Mouse (Mus musculus): Measurements from ENCODE around the gene Znhit2. TPM values are rescaled to one million over a fixed set of nuclear protein-coding genes. Genes with fewer than 3 reads are reported as not detected.

Znhit2 gene
- polyA plus RNA-seq, 1 experiment, result 69.6 TPM

GRCm38 (mm10) chr19:6097847-6098246 lies 36.9 kb downstream of the Znhit2 start:
- Histone ChIP-seq H3K4me3 (ENCODE audit: control insufficient read depth, insufficient read depth, low read length) (no peak overlapping the region), H3K27ac (ENCODE audit: control insufficient read depth, insufficient read depth, low read length) (no peak overlapping the region), H3K36me3 (ENCODE audit: control insufficient read depth, insufficient read depth, low read length) (peaks cover 15% of the 10 kb centered on the region; the same call in 1 of the 2 replicates), H3K27me3 (ENCODE audit: control insufficient read depth, insufficient read depth, low read length) (no peaks in the 10 kb centered on the region), H3K4me1 (replicated peaks; ENCODE audit: control insufficient read depth, insufficient read depth, low read length) (no peaks in the 10 kb centered on the region)
- DNase-seq, result no peak
- 87% methylated on average over 3 of the region's 3 CpGs for WGBS
- TF ChIP-seq CTCF (IDR thresholded peaks at IDR 0.05; ENCODE audit: borderline replicate concordance, control insufficient read depth, extremely low read depth, insufficient read depth, low read length, poor library complexity) (no peak), POLR2A (IDR thresholded peaks at IDR 0.05; ENCODE audit: control insufficient read depth, extremely low read depth, insufficient read depth, low read length, poor library complexity) (no peak)

GRCm38 (mm10) chr19:6101186-6101585 lies 40.2 kb downstream of the Znhit2 start:
- WGBS, result 94% methylated on average over 6 of the region's 6 CpGs
- Histone ChIP-seq H3K36me3 (ENCODE audit: control insufficient read depth, insufficient read depth, low read length) (no peaks in the 10 kb centered on the region), H3K27me3 (ENCODE audit: control insufficient read depth, insufficient read depth, low read length) (no peaks in the 10 kb centered on the region), H3K4me1 (replicated peaks; ENCODE audit: control insufficient read depth, insufficient read depth, low read length) (no peaks in the 10 kb centered on the region), H3K27ac (ENCODE audit: control insufficient read depth, insufficient read depth, low read length) (no peak overlapping the region), H3K4me3 (ENCODE audit: control insufficient read depth, insufficient read depth, low read length) (no peak overlapping the region)
- DNase-seq, result no peak
- TF ChIP-seq POLR2A (IDR thresholded peaks at IDR 0.05; ENCODE audit: control insufficient read depth, extremely low read depth, insufficient read depth, low read length, poor library complexity), result no peak
- no peak for TF ChIP-seq CTCF (IDR thresholded peaks at IDR 0.05; ENCODE audit: borderline replicate concordance, control insufficient read depth, extremely low read depth, insufficient read depth, low read length, poor library complexity)

GRCm38 (mm10) chr19:6102169-6102853 lies 41.3 kb downstream of the Znhit2 start:
- TF ChIP-seq POLR2A (IDR thresholded peaks at IDR 0.05; ENCODE audit: control insufficient read depth, extremely low read depth, insufficient read depth, low read length, poor library complexity) (no peak), CTCF (IDR thresholded peaks at IDR 0.05; ENCODE audit: borderline replicate concordance, control insufficient read depth, extremely low read depth, insufficient read depth, low read length, poor library complexity) (no peak)
- WGBS, result 75% methylated on average over 6 of the region's 6 CpGs
- DNase-seq, result no peak
- Histone ChIP-seq H3K36me3 (ENCODE audit: control insufficient read depth, insufficient read depth, low read length) (no peaks in the 10 kb centered on the region), H3K27ac (ENCODE audit: control insufficient read depth, insufficient read depth, low read length) (no peak overlapping the region), H3K4me3 (ENCODE audit: control insufficient read depth, insufficient read depth, low read length) (no peak overlapping the region), H3K4me1 (replicated peaks; ENCODE audit: control insufficient read depth, insufficient read depth, low read length) (no peaks in the 10 kb centered on the region), H3K27me3 (ENCODE audit: control insufficient read depth, insufficient read depth, low read length) (no peaks in the 10 kb centered on the region)

- 95% methylated on average over 4 of the region's 4 CpGs for WGBS
- H3K4me3 ChIP-seq (ENCODE audit: control insufficient read depth, insufficient read depth, low read length), result no peak overlapping the region
- H3K36me3 ChIP-seq (ENCODE audit: control insufficient read depth, insufficient read depth, low read length), result no peaks in the 10 kb centered on the region
- H3K27me3 ChIP-seq (ENCODE audit: control insufficient read depth, insufficient read depth, low read length), result no peaks in the 10 kb centered on the region
- no peak for TF ChIP-seq POLR2A (IDR thresholded peaks at IDR 0.05; ENCODE audit: control insufficient read depth, extremely low read depth, insufficient read depth, low read length, poor library complexity)
- TF ChIP-seq CTCF (IDR thresholded peaks at IDR 0.05; ENCODE audit: borderline replicate concordance, control insufficient read depth, extremely low read depth, insufficient read depth, low read length, poor library complexity), result no peak
- H3K4me1 ChIP-seq (replicated peaks; ENCODE audit: control insufficient read depth, insufficient read depth, low read length), result no peaks in the 10 kb centered on the region
- no peak overlapping the region for H3K27ac ChIP-seq (ENCODE audit: control insufficient read depth, insufficient read depth, low read length)
- no peak for DNase-seq
These were observed 43.5 kb downstream of the Znhit2 start for GRCm38 (mm10) chr19:6104476-6104875.

- Histone ChIP-seq H3K4me1 (replicated peaks; ENCODE audit: control insufficient read depth, insufficient read depth, low read length) (no peaks in the 10 kb centered on the region), H3K27ac (ENCODE audit: control insufficient read depth, insufficient read depth, low read length) (no peak within 1 kb of the TSS)
These were observed 44.6 kb downstream of the Znhit2 start, which contains the start of gene Naaladl1 for GRCm38 (mm10) chr19:6105586-6105985. Gene Naaladl1 (plus strand): TSS chr19:6105782.

More at GRCm38 (mm10) chr19:6105586-6105985, 44.6 kb downstream of the Znhit2 start, which contains the start of gene Naaladl1:
- no peak for DNase-seq
- 98% methylated on average over 7 of the region's 7 CpGs for WGBS
- TF ChIP-seq CTCF (IDR thresholded peaks at IDR 0.05; ENCODE audit: borderline replicate concordance, control insufficient read depth, extremely low read depth, insufficient read depth, low read length, poor library complexity), result no peak
- no peak for TF ChIP-seq POLR2A (IDR thresholded peaks at IDR 0.05; ENCODE audit: control insufficient read depth, extremely low read depth, insufficient read depth, low read length, poor library complexity)
- no peak within 1 kb of the TSS for H3K4me3 ChIP-seq (ENCODE audit: control insufficient read depth, insufficient read depth, low read length)
- H3K36me3 ChIP-seq (ENCODE audit: control insufficient read depth, insufficient read depth, low read length), result no peaks in the 10 kb centered on the region
- no peaks in the 10 kb centered on the region for H3K27me3 ChIP-seq (ENCODE audit: control insufficient read depth, insufficient read depth, low read length)

Other genes with a start within 250 kb of the Znhit2 start
- gene Frmd8, start 185.9 kb upstream of the Znhit2 start, polyA plus RNA-seq (2012; rRNA removed), result 121 and 129 TPM in 2 replicates
- 57.5 and 57.9 TPM in 2 replicates for gene Slc25a45, start 183.4 kb upstream of the Znhit2 start, polyA plus RNA-seq (2012; rRNA removed)
- 4.0 and 4.7 TPM in 2 replicates for gene Tigd3, start 167.0 kb upstream of the Znhit2 start, polyA plus RNA-seq (2012; rRNA removed)
- 175 and 194 TPM in 2 replicates for gene Dpf2, start 148.2 kb upstream of the Znhit2 start, polyA plus RNA-seq (2012; rRNA removed)
- gene Cdc42ep2, start 136.4 kb upstream of the Znhit2 start, polyA plus RNA-seq (2012; rRNA removed), result 5.1 and 5.8 TPM in 2 replicates
- gene Pola2, start 97.0 kb upstream of the Znhit2 start, polyA plus RNA-seq (2012; rRNA removed), result 115 and 120 TPM in 2 replicates
- 0.06 and 0.20 TPM in 2 replicates for gene Slc22a20, start 75.0 kb upstream of the Znhit2 start, polyA plus RNA-seq (2012; rRNA removed)
- gene Capn1, start 45.3 kb upstream of the Znhit2 start, polyA plus RNA-seq (2012; rRNA removed), result 98.2 and 101 TPM in 2 replicates
- 77.1 and 83.7 TPM in 2 replicates for gene Syvn1, start 14.6 kb upstream of the Znhit2 start, polyA plus RNA-seq (2012; rRNA removed)
- 28.8 and 29.4 TPM in 2 replicates for gene Mrpl49, start 3.4 kb upstream of the Znhit2 start, polyA plus RNA-seq (2012; rRNA removed)
- gene Fau, start 3.3 kb upstream of the Znhit2 start, polyA plus RNA-seq (2012; rRNA removed), result 2,283 and 2,588 TPM in 2 replicates
- 35.8 and 42.0 TPM in 2 replicates for gene Tm7sf2, start 7.2 kb downstream of the Znhit2 start, polyA plus RNA-seq (2012; rRNA removed)
- gene Vps51, start 16.0 kb downstream of the Znhit2 start, polyA plus RNA-seq (2012; rRNA removed), result 145 and 163 TPM in 2 replicates
- gene Tmem262, start 18.8 kb downstream of the Znhit2 start, polyA plus RNA-seq (2012; rRNA removed), result 0.70 and 1.5 TPM in 2 replicates
- gene Gm28374, start 21.1 kb downstream of the Znhit2 start, polyA plus RNA-seq (2012; rRNA removed), result 0.65 and 0.84 TPM in 2 replicates
- 145 and 147 TPM in 2 replicates for gene Zfpl1, start 23.8 kb downstream of the Znhit2 start, polyA plus RNA-seq (2012; rRNA removed)
- 22.1 and 28.8 TPM in 2 replicates for gene Cdca5, start 23.8 kb downstream of the Znhit2 start, polyA plus RNA-seq (2012; rRNA removed)
- gene AC131692.1, start 33.2 kb downstream of the Znhit2 start, polyA plus RNA-seq (2012; rRNA removed), result 0.57 and 0.66 TPM in 2 replicates
- gene Naaladl1, start 44.6 kb downstream of the Znhit2 start, polyA plus RNA-seq (2012; rRNA removed), result 1.8 and 2.1 TPM in 2 replicates
- gene Sac3d1, start 57.5 kb downstream of the Znhit2 start, polyA plus RNA-seq (2012; rRNA removed), result 71.3 and 90.1 TPM in 2 replicates
- 80.9 and 86.2 TPM in 2 replicates for gene Snx15, start 67.1 kb downstream of the Znhit2 start, polyA plus RNA-seq (2012; rRNA removed)
- 3.6 and 4.6 TPM in 2 replicates for gene Batf2, start 79.8 kb downstream of the Znhit2 start, polyA plus RNA-seq (2012; rRNA removed)
- gene Arl2, start 80.4 kb downstream of the Znhit2 start, polyA plus RNA-seq (2012; rRNA removed), result 96.1 and 119 TPM in 2 replicates
- gene Majin, start 123.2 kb downstream of the Znhit2 start, polyA plus RNA-seq (2012; rRNA removed), result 0.23 and 0.57 TPM in 2 replicates
- 5.2 and 8.9 TPM in 2 replicates for gene Gpha2, start 165.2 kb downstream of the Znhit2 start, polyA plus RNA-seq (2012; rRNA removed)
- 54.6 and 56.1 TPM in 2 replicates for gene Ppp2r5b, start 174.7 kb downstream of the Znhit2 start, polyA plus RNA-seq (2012; rRNA removed)
- gene Atg2a, start 180.5 kb downstream of the Znhit2 start, polyA plus RNA-seq (2012; rRNA removed), result 82.4 and 90.3 TPM in 2 replicates
- 141 and 159 TPM in 2 replicates for gene Ehd1, start 215.5 kb downstream of the Znhit2 start, polyA plus RNA-seq (2012; rRNA removed)
- 12.8 and 12.9 TPM in 2 replicates for gene Cdc42bpg, start 245.3 kb downstream of the Znhit2 start, polyA plus RNA-seq (2012; rRNA removed)